Mouse (Mus musculus) inflammation-experienced regulatory T-cells, adult 6 months (primary cell): ENCODE data around the gene Sdhaf1. TPM values are rescaled to one million over a fixed set of nuclear protein-coding genes. Genes with fewer than 3 reads are reported as not detected.
A peak's percentile ranks its signal among the peaks of the same experiment; 100 is the strongest.

Experiments used
- ATAC-seq: one replicate; pipeline ENCODE4 v1.8.0; 2017
- polyA plus RNA-seq, 3 experiments: library from polyadenylated mRNA; unstranded; fragments of 100-300 nt; shearing (Covaris generic); gene quantifications; one replicate each; pipeline ENCODE4 v1.2.1; 2017

The Sdhaf1 gene
- polyA plus RNA-seq, 3 experiments from 2014 or later: 2.0 to 6.1 (median 3.9) TPM

DNA sequence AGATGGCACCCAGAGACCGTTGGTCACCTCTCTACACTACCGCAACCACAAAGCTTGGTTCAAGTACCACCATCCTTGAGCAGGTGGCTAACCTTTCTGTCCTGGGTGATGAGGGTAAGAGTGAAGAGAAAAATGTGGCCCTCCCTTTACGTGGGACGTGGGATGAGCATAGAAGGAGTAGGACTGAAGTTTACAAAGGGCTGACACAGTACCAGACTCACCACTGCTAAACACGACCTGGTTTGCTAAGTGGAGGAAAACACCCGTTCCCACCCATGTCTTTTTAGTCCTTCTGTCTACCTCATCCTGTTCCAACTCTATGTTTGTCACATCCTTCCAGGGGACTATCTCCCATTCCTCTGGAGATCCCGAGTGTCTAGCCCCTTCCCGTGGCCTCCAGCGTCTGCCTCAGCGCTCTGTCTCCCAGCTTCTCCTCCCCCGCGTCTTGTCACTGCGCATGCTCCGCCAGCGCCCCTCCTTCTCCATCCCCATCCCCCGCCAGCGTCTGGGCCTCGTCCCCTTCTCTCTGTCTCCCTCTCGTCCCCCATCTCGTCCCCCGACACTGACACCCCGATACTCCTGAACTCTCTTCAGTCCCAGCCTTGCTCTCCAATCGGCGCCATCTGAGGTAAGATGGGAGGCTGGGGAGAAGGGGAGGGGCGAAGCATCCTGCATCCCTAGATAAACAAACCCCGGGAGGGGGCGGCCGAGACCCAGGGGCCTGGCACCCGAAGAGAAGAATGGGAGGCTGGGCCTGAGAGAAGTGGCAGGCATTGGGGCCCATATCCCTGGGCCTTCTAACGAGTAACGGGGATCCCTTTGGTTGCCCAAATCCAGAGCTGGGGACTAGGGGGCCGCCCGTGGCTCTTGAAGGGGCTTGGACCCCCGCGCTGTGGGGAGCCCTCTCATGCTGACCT is 32.2 kb downstream of the Sdhaf1 start, which contains the start of gene Clip3:
Clip3 (plus strand) TSS at position 514 of the 917 bp plus-strand sequence.
- ATAC-seq: peak; percentile 68

DNA sequence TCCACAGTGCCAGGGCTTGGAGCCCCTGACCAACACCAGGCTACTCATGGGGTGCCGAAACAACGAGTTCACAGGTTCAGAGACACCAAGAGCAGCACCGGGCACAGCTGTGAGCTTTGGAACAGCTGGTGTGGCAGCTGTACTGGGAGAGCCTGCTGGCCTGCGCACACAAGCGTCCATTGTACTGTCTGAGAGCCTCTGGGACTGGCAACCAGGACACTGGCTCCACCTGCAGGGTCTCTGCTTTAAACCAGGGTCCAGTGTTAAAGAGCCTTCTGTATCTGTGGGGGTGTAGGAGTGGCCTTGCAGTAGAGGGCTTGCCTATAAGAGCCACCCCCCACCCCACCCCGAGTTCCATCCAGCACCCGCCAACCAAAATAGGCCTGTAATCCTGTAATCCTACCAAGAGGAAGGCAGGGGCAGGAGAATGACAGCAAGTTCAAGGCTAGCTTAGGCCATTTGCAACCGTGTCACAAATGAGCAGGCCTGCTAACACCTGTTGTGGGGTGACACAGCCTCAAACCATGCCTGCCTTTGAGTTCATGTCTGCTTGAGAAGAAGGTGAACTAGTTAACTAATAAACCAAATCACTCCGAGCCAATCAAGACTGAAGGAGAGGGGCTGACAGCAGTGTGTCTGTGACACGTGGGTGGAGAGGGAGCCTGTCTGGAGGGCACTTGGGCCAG is 33.8 kb downstream of the Sdhaf1 start:
- ATAC-seq: no peak

GRCm38 (mm10) chr7:30289071-30289713 is 34.5 kb downstream of the Sdhaf1 start:
- no peak for ATAC-seq

- no peak for ATAC-seq
Observed at GRCm38 (mm10) chr7:30288046-30288445, 35.6 kb downstream of the Sdhaf1 start.

- no peak for ATAC-seq
Observed at GRCm38 (mm10) chr7:30286701-30287410, 36.8 kb downstream of the Sdhaf1 start.

GRCm38 (mm10) chr7:30282740-30283139 is 41.0 kb downstream of the Sdhaf1 start:
- ATAC-seq: no peak

DNA sequence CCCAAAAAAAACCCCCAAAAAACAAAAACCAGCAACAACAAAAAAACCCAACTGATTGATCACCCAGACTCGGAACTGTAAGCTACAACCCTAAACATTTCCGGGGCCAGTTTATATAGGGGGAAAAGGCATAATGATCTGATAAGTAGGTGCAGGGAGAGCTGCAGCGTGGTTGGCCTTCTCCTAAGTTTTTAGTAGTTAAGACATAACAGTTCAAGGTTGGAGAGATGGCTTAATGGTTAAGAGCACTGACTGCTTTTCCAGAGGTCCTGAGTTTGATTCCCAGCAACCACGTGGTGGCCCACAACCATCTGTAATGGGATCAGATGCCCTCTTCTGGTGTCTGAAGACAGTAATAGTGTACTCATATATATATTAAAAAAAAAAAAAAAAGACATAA is 42.2 kb downstream of the Sdhaf1 start:
- ATAC-seq: no peak

DNA sequence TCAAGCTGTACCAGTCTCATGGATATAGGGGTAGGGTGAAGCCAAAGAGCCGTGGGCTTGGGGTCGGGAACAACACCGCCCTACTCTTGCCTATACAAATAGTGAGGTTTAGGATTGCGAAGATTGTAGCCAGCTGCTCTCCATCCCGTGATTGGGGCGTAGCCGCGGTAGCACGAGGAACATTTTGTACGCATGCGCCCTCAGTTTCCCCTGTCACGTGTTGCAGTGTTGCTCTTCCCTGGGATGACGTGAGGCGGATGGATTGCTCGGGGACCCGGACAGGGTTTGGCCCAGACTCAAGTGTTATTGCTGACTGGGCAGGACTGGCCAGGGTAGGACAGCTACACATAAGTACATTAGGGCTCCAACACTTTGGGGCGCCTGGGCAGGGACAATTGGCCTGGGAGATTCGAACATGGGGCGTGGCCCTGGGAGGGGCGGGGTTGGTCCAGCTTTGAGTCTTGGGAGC is 43.0 kb downstream of the Sdhaf1 start:
- peak; percentile 68 for ATAC-seq

- peak; percentile 96 for ATAC-seq
Observed at GRCm38 (mm10) chr7:30279951-30280669, 43.6 kb downstream of the Sdhaf1 start, which contains the start of the genes Thap8 and Wdr62. Gene Thap8, plus strand, starts transcription at chr7:30280094. Gene Wdr62, minus strand, starts transcription at chr7:30280419.

DNA sequence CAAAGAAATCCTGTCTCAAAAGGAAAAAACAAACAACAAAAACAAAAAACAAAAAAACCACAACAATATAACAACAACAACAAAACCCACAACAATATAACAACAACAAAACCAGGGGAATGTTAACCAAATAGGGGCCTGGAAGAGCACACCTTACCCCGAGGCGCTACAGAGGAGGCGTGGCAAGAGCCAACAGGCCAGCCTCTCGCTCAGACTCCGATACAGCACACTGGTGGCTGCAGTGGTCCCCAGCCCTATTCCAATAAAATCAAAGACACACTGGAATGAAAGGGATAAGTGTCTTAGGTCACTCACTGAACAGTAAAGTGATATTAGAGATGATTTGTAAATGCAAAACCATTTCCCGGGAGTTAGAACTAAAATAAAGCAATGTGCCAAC is 44.2 kb downstream of the Sdhaf1 start:
- no peak for ATAC-seq

- no peak for ATAC-seq
Observed at GRCm38 (mm10) chr7:30278911-30279310, 44.8 kb downstream of the Sdhaf1 start.

- ATAC-seq: no peak
Observed at GRCm38 (mm10) chr7:30274383-30274782, 49.3 kb downstream of the Sdhaf1 start.

Other genes with a start within 250 kb of the Sdhaf1 start
- 1 to 10 TPM in 2 of 3 experiments, under 1 TPM in 1; 0.87 to 3.9 (median 1.7) TPM for gene Gm26920, start 233.5 kb downstream of the Sdhaf1 start, polyA plus RNA-seq
- 10 to 100 TPM in 2 of 3 experiments, 1 to 10 TPM in 1; 7.2 to 14.5 (median 10.9) TPM for gene Zfp566, start 233.4 kb downstream of the Sdhaf1 start, polyA plus RNA-seq
- gene Zfp260, start 229.1 kb downstream of the Sdhaf1 start, polyA plus RNA-seq: 10 to 100 TPM; 59.7 to 83.0 (median 70.5) TPM
- gene Zfp382, start 202.0 kb downstream of the Sdhaf1 start, polyA plus RNA-seq: 10 to 100 TPM; 10.2 to 15.5 (median 15.1) TPM
- gene Zfp146, start 154.1 kb downstream of the Sdhaf1 start, polyA plus RNA-seq: 10 to 100 TPM; 12.9 to 20.8 (median 13.5) TPM
- gene Cox7a1, start 139.8 kb downstream of the Sdhaf1 start, polyA plus RNA-seq: 1 to 10 TPM; 2.3 to 3.5 (median 3.3) TPM
- 10 to 100 TPM; 66.6 to 74.8 (median 71.1) TPM for gene Capns1, start 125.1 kb downstream of the Sdhaf1 start, polyA plus RNA-seq
- gene Polr2i, start 91.9 kb downstream of the Sdhaf1 start, polyA plus RNA-seq: 10 to 100 TPM; 51.0 to 54.5 (median 54.2) TPM
- gene Tbcb, start 91.6 kb downstream of the Sdhaf1 start, polyA plus RNA-seq: 100 to 1,000 TPM in 2 of 3 experiments, 10 to 100 TPM in 1; 95.8 to 156 (median 120) TPM
- not detected for gene Ovol3, start 88.2 kb downstream of the Sdhaf1 start, polyA plus RNA-seq
- gene Thap8, start 43.8 kb downstream of the Sdhaf1 start, polyA plus RNA-seq: under 1 TPM; 0.26 to 0.70 (median 0.26) TPM
- 1 to 10 TPM; 1.5 to 5.3 (median 1.5) TPM for gene Wdr62, start 43.5 kb downstream of the Sdhaf1 start, polyA plus RNA-seq
- 1 to 10 TPM; 3.6 to 7.0 (median 5.8) TPM for gene Clip3, start 32.2 kb downstream of the Sdhaf1 start, polyA plus RNA-seq
- gene Alkbh6, start 15.2 kb downstream of the Sdhaf1 start, polyA plus RNA-seq: 100 to 1,000 TPM in 2 of 3 experiments, 10 to 100 TPM in 1; 69.8 to 178 (median 155) TPM
- 10 to 100 TPM in 1 of 3 experiments, 1 to 10 TPM in 2; 4.3 to 14.7 (median 6.4) TPM for gene Syne4, start 9.1 kb downstream of the Sdhaf1 start, polyA plus RNA-seq
- not detected for gene E130208F15Rik, start 2.2 kb downstream of the Sdhaf1 start, polyA plus RNA-seq
- gene Lrfn3, start 38.9 kb upstream of the Sdhaf1 start, polyA plus RNA-seq: not detected
- 10 to 100 TPM in 1 of 3 experiments, 1 to 10 TPM in 1, under 1 TPM in 1; 0.79 to 15.0 (median 2.2) TPM for gene Tyrobp, start 89.9 kb upstream of the Sdhaf1 start, polyA plus RNA-seq
- 100 to 1,000 TPM; 484 to 574 (median 552) TPM for gene Hcst, start 96.0 kb upstream of the Sdhaf1 start, polyA plus RNA-seq
- 10 to 100 TPM; 37.3 to 50.8 (median 41.1) TPM for gene Nfkbid, start 97.8 kb upstream of the Sdhaf1 start, polyA plus RNA-seq
- 1 to 10 TPM; 6.0 to 7.4 (median 6.0) TPM for gene Aplp1, start 121.6 kb upstream of the Sdhaf1 start, polyA plus RNA-seq
- not detected for gene Kirrel2, start 133.8 kb upstream of the Sdhaf1 start, polyA plus RNA-seq
- gene Nphs1, start 134.4 kb upstream of the Sdhaf1 start, polyA plus RNA-seq: under 1 TPM in 1 of 3 experiments, not detected in 2; 0.11 TPM
- not detected for gene Prodh2, start 169.7 kb upstream of the Sdhaf1 start, polyA plus RNA-seq
- gene Arhgap33, start 211.2 kb upstream of the Sdhaf1 start, polyA plus RNA-seq: 1 to 10 TPM in 1 of 3 experiments, under 1 TPM in 2; 0.28 to 1.1 (median 0.91) TPM
- 1 to 10 TPM; 2.7 to 3.6 (median 2.8) TPM for gene Hspb6, start 228.3 kb upstream of the Sdhaf1 start, polyA plus RNA-seq
- 1 to 10 TPM; 2.8 to 4.5 (median 4.0) TPM for gene Proser3, start 228.4 kb upstream of the Sdhaf1 start, polyA plus RNA-seq
- 100 to 1,000 TPM in 2 of 3 experiments, 10 to 100 TPM in 1; 94.5 to 112 (median 109) TPM for gene Lin37, start 235.9 kb upstream of the Sdhaf1 start, polyA plus RNA-seq
- gene U2af1l4, start 239.4 kb upstream of the Sdhaf1 start, polyA plus RNA-seq: 10 to 100 TPM; 56.1 to 60.5 (median 60.0) TPM
- gene Gm49396, start 239.4 kb upstream of the Sdhaf1 start, polyA plus RNA-seq: 10 to 100 TPM; 45.7 to 85.3 (median 82.8) TPM
- 100 to 1,000 TPM; 271 to 363 (median 299) TPM for gene Psenen, start 239.7 kb upstream of the Sdhaf1 start, polyA plus RNA-seq
- gene Igflr1, start 241.5 kb upstream of the Sdhaf1 start, polyA plus RNA-seq: 100 to 1,000 TPM; 118 to 196 (median 157) TPM